Mouse (Mus musculus) adrenal gland, postnatal 25 days (tissue): ENCODE measurements around the gene Serpinb9g. TPM values are rescaled to one million over a fixed set of nuclear protein-coding genes. Genes with fewer than 3 reads are reported as not detected.
"Not testable (repeated sequence)": the region's sequence is repeated elsewhere in the genome, so short reads cannot be mapped to it uniquely, and the experiment has no call there.

ENCODE experiments used
- DNase-seq: peaks from one replicate; pipeline ENCODE4 v3.0.0; 2021; ENCODE audit warnings: mixed read lengths
- long read RNA-seq: library from polyadenylated mRNA; stranded (forward); transcript quantifications from one replicate; pipeline ENCODE4 v2.0.0, GENCODE M21; 2021
- total RNA-seq: library from RNA; stranded (reverse); gene quantifications from 2 replicates; pipeline ENCODE4 v1.2.3, GENCODE M21; 2021

Serpinb9g gene
- not detected in 2 replicates for total RNA-seq
- long read RNA-seq = 0 reads

DNA sequence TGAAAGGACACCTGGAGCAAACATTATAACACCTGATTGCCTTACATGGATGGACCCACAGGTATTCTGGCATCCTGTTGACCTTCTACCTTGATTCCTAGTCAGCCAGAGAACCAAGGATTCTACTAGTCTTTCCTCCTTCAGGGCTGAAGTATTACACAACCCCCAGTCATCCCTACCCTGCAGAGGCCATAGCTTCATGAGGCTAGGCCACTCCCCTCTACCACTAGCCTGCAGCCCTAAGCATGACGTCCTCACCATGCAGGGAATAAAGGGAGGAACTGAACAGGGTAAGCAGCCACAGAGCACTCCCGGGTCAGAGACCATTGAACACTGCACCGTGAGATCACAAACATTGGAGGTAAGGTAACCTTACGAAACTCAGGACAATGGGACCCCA is at the start of gene Serpinb9g:
Gene Serpinb9g, plus strand, starts transcription at position 301 of the 400 bp plus-strand sequence.
- DNase-seq = not testable (repeated sequence)

GRCm38 (mm10) chr13:33483872-33484271 is 718 bp upstream of the Serpinb9g start:
- DNase-seq = not testable (repeated sequence)

GRCm38 (mm10) chr13:33524629-33525028 is 40.0 kb downstream of the Serpinb9g start:
- no peak for DNase-seq

DNA sequence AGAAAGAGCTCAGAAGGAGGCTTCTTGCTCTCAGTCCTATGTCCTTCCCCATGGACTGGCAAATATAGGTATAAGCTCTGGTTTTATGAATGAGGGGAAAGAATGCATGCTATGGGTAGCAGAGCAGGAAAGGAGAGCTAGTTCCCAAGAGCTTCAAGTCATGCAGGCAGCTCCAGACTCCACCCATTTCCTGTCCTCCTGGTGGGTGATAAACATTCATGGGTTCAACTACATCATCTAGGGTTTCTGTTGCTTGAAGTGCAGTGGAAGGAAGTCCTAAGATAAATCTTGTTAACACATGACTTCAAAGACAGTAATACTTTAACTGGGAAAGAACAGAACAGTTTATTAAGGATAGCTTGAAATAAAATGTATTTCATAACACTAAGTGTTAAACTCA is 48.2 kb downstream of the Serpinb9g start:
- DNase-seq = no peak

Other genes with a start within 250 kb of the Serpinb9g start
- gene Serpinb9e, start 235.2 kb upstream of the Serpinb9g start, total RNA-seq = not detected in 2 replicates
- not detected in 2 replicates for gene Serpinb9f, start 160.7 kb upstream of the Serpinb9g start, total RNA-seq
- gene Gm11397, start 89.0 kb upstream of the Serpinb9g start, total RNA-seq = not detected in 2 replicates
- gene Serpinb6d, start 176.6 kb downstream of the Serpinb9g start, total RNA-seq = not detected in 2 replicates